Mouse (Mus musculus) cerebellum, postnatal 14 days (tissue): ENCODE results near the gene Tas2r125.
"Not testable (repeated sequence)": the region's sequence is repeated elsewhere in the genome, so short reads cannot be mapped to it uniquely, and the experiment has no call there.

ENCODE experiments used
- DNase-seq, 2 experiments: peaks; one replicate each; pipeline ENCODE4 v3.0.0; 2021; ENCODE audit warnings: mixed read lengths in 2 of 2

Tas2r125 gene

DNA sequence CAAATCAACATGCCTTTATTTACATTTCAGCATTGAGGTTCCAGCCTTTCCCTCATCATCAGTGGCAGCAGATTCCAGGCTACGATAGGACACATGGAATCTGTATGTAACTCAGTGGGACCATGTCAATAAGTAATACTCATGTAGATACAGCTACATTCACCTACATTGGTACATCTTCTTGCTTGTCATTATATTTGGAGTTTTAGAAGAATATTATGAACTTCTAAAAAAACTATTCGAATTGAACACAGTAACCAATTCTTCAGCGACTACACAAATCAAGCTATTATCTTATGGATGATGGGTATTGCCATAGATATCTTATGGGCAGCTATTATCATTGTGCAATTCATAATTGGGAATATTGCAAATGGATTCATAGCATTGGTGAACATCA, at the start of gene Tas2r125:
Gene Tas2r125 (plus strand): TSS at position 301 of the 400 bp plus-strand sequence.
- no peak for DNase-seq

DNA sequence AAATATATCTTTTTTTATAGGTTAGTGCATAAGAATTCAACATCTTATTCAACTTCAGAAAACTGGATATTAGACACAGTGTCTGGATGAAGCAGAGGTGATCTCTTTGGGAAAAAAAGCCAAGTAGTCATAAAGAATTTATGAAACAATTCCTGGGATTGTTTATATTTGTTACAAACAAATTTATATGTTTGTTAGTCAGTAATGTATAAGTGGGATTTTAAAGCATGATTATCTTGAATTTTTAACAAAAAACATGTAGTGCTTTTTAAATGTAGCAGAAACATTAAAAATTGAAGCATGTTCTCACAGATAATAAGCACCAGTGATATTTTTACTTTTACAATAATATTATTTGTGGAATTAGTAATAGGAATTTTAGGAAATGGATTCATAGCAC, 41.7 kb upstream of the Tas2r125 start, which contains the start of gene Tas2r110:
Gene Tas2r110 (plus strand): TSS at position 301 of the 400 bp plus-strand sequence.
- DNase-seq, result no peak

DNA sequence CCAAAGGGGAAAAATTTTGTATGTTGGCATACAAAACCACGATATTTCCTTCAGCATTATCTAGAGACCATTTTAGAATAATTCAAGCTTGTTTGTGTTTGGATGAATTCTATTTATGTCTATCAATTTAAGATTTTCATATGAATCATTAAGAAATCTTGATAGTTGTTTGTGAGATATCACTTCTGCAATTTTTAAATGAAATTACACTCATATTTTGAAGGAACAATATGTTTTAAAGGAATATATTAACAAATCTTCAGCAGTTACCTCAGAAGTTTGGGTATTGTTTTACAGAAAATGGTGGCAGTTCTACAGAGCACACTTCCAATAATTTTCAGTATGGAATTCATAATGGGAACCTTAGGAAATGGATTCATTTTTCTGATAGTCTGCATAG, 16.7 kb upstream of the Tas2r125 start, which contains the start of gene Tas2r113:
Gene Tas2r113 (plus strand): TSS at position 301 of the 400 bp plus-strand sequence.
- DNase-seq, result no peak

DNA sequence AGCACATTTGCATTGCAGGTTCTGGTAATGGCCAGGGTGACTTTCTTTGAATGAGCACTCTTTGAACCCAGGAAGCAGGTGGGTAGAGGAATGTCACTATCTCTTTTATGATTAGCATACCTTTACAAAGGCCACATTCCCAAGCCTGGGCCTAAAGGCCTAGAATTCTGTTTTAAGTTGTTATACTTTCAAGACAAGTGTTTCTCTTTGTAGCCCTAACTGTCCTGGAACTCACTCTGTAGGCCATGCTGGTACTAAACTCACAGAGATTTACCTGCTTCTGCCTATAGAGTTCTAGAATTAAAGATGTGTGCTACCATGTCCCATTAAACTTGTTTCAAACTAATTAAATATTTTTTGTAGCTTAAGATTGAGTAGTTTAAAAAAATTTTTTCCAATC, 31.9 kb downstream of the Tas2r125 start:
- DNase-seq, result not testable (repeated sequence)

DNA sequence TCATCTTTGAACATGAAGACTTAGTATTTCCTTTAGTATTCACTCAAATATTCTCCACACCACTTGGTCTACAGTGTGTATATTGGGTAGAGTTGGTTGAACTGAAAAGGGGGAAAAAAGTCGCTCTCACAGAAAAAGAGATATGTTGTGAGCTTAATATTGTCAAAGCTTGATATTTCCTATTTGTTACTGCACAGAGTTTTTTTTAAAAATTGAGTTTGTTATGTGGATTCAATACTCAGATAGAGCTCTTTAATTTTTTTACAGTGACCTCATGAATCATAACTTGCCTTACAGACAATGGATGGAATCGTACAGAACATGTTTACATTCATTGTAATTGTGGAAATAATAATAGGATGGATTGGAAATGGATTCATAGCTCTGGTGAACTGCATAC, 41.4 kb downstream of the Tas2r125 start, which contains the start of gene Tas2r129:
Gene Tas2r129 (plus strand): TSS at position 301 of the 400 bp plus-strand sequence.
- no peak for DNase-seq

DNA sequence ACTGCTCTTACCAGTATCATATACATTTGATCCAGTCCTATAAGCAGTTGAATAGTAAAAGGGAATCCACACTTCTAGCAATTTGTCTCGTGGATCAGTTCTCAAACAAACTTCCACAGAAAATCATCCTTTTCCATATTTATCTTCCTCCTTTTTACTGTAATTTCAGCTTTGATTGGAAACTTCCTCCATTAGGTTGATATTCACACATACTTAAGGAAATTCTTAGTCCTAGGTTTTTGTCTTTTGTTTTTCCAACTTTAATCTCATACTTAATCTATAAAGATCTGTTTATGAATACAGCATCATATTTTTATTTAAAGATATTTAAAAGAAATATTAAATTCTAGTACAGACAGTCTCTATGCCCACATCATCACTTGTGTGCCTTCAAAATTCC, 48.4 kb downstream of the Tas2r125 start, which contains the start of gene Tas2r131:
Gene Tas2r131 (minus strand): TSS at position 101 of the 400 bp plus-strand sequence.
- DNase-seq, result no peak
